Mouse (Mus musculus): ENCODE data around the gene Tnfrsf9. TPM values are rescaled to one million over a fixed set of nuclear protein-coding genes. Genes with fewer than 3 reads are reported as not detected.
"Not testable (repeated sequence)": the region's sequence is repeated elsewhere in the genome, so short reads cannot be mapped to it uniquely, and the experiment has no call there.

Tnfrsf9 gene
- polyA plus RNA-seq, 1 experiment: 1.3 TPM

DNA sequence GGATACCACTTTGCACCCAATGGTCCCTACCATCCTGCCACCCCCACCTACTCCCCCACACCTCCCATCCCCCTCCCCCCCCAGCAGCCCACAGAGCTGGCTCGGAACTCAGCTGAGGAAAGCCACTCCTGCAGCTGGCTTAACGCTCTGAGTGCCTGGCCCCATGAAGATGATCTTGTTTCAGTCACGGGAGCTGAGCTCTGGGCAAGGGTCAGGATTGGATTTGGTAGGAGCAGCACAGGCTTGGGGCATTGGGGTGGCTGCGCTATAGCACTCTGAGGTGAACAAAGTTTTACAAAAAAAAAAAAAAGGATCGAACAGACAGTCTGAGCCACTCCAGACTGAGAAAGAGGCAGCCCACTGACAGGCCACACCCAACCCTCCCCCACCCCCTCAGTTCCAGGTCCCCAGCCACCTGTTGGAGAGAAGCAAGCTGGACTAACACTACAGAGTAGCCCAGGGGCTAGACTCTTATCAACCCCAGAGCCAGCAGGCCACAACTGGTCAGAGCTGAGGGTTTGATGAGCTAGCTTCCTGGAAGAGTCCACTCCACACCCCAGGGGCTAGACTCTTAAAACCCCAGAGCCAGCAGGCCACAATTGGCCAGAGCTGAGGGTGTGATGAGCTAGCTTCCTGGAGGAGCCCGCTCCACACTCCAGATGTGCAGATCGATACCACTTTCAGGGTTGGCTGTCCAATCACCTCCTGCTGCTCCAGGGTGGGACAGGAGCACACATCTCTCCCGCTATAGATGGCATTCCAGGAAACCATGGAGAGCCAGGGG lies 19.5 kb upstream of the Tnfrsf9 start:
- DNase-seq (ENCODE audit: extremely low spot score in 1 of 2, low spot score in 1 of 2): no peak

DNA sequence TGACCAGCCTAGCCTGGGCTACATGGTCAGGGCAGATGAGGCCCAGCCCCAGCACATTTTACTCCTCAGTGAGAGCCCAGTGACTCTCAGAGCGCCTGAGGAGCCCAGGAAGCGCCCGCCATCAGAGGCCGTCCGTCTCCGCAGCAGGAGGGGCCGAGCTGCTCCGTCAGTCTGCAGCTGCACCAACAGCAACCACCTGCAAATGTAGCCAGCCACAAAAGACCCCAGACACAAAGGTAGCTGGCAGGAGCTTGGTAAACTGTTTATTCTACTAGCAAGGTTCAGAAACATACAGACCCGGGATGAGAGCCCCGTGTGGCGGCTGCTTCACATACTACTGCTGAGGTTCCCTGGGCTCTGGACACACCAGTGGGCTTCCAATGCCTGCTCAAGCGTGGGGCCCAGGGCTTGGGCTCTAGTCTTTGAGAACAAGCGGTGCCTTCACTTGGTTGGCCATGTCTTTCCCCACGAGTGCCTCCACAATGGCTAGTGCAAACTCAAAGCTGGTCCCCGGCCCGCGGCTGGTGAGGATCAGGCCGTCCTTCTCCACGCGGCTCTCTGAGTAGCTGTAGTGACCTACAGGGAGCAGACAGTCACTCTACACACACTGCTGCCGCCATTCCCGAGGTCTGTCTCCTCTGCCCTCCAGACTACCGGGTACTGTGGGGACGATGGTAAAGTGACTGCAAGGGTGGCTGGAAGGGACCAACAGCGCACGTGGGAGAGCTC lies 17.3 kb upstream of the Tnfrsf9 start:
- no peak for DNase-seq (ENCODE audit: extremely low spot score in 1 of 2, low spot score in 1 of 2)

DNA sequence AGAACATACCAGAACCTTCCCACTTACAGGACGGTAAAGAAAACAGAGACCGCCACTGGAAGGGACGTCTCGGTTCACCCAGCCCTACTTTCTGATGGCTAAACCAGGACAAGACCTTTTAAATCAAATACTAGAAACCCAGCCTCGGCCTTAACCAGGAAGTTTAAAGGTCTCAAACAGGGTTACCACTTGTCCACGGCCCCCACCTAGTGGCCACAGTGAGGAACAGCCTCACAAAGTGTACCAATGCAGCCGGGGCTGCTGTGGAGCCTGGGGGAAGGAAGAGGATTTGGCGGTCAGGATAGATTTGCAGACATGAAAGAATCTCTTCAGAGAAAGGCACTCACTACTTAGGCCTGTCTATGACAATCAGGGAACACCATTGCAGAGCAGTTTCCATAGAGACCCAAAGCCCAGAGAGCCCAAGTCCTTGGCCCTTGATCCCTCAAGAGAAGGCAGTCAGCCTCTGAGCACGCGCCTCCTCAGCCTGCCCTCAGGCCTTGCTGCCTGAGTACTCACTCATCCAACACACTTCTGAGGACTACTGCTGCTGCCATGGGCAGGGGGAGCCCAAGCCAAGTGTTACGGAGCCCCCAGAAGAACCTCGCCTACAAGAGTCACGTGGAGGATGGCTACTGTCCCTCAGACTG lies 15.5 kb upstream of the Tnfrsf9 start:
- peak in 1 of 2 experiments; percentile 66 for DNase-seq (ENCODE audit: extremely low spot score in 1 of 2, low spot score in 1 of 2)

DNA sequence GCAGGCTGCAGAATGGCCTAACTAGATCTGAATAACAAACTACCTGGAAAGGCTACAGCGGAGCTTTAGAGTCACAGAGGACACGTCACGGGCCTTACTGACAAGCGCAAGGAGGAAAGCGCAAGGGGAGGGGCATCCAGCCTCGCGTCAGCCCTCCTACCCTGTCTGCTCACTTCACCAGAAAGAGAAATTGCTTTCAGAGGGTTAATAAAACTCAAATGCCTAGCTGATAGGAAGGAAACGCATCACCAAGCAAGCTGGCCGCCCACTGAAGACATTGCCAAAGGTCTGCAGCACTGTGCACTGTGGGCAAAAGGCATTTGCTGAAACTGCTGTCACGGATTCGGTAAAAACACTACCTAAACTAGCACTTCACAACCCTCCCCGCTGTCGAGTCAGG lies 13.9 kb upstream of the Tnfrsf9 start:
- DNase-seq (ENCODE audit: extremely low spot score in 1 of 2, low spot score in 1 of 2): no peak

DNA sequence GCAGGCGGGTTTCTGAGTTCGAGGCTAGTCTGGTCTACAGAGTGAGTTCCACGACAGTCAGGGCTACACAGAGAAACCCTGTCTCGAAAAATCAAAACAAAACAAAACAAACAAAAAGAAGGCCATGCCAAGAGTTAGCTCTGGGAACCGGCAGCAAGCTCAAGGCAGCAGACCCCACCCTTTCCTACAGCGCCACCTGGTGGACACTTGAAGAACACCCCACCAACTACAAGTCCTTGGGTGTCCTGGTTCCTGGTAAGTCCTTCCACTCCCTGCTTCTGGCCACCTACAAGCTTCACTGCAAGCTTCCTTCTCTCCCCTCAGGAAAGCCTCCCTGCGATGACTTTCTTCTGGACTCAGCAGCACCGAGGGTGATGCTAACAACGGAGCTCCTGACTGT lies 12.7 kb upstream of the Tnfrsf9 start:
- peak in 1 of 2 experiments; percentile 85 for DNase-seq (ENCODE audit: extremely low spot score in 1 of 2, low spot score in 1 of 2)

DNA sequence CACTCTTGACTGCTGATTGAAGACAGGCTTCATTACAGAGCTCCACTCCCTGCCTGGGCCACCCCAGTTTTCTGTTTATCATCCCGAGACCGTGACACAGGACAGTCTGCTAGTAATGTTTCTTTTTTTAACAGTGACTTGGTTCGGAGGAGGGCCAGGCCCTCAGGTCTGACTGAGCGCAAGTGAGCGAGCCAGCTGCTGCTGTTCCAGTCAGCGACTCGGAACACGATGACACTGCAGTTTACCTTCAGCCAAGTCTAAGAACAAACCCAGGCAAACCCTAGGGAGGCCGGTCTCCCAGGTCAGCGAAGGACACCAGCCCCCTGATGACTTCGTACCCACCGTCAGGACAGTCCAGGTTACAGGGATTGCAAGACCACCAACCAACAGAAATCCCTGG lies 12.3 kb upstream of the Tnfrsf9 start:
- DNase-seq (ENCODE audit: extremely low spot score in 1 of 2, low spot score in 1 of 2): no peak

DNA sequence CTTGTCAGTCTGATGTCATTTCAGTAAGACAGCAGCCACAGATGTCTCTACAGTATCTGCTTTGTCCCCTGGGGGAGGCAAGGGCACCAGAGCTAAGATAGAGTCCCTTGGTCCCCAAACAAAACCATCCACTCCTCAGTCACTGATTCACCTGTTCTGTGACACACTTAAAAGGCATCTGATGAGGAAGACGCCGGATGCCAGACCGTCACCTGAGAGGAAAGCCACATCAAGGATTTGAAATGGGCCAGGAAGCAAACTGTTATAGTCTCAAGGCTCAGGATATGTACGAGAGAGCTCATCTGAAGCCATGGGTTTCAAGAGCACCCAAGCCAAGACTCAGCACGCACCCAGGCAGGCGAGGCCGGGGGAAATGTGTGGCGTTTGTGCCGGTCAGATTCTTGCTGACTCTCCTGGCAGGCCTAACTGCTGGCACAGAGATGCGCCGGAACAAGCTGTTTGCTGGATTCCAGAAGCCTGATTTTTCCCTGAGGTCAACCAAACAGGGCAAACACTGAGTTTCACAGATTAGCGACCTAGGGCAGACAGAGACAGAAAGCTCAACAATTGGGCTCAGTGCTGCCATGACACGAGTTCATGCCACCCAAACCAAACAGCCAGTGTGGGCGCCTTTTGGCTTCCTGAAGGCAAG lies 11.1 kb upstream of the Tnfrsf9 start:
- DNase-seq (ENCODE audit: extremely low spot score in 1 of 2, low spot score in 1 of 2): no peak

DNA sequence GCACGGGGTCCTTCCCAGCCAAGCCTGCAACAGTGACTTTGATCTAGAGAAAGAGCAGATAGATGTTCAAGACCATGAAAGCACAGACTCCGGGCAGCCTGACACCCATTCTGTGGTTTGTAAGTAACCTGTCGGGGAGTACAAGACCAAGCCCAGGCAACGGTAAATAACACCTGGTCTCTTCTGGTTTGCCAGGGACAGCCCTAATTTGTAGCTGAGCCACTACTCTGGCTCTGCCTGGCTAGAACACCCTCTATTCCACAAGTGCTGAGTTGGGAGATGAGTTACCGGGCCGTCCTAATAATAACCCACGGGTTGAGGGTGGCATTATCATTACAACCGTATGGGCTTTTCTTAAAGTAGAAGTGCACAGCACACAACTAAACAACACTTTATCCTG lies 7.3 kb upstream of the Tnfrsf9 start:
- no peak for DNase-seq (ENCODE audit: extremely low spot score in 1 of 2, low spot score in 1 of 2)

DNA sequence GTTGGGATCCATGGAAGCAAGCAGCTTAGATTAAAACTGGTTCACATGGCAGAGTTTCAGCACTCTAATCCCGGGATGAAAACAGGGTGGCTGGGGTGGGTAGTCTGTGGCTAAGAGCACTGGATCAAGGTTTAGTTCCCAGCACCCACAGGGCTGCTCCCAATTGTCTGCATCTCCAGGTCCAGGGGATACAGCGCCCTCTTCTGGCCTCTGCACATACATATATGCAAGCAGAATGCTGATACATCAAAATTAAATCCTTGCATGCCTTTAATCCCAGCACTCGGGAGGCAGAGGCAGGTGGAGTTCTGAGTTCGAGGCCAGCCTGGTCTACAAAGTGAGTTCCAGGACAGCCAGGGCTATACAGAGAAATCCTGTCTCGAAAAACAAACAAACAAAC lies 5.8 kb upstream of the Tnfrsf9 start:
- not testable (repeated sequence) for DNase-seq (ENCODE audit: extremely low spot score in 1 of 2, low spot score in 1 of 2)

DNA sequence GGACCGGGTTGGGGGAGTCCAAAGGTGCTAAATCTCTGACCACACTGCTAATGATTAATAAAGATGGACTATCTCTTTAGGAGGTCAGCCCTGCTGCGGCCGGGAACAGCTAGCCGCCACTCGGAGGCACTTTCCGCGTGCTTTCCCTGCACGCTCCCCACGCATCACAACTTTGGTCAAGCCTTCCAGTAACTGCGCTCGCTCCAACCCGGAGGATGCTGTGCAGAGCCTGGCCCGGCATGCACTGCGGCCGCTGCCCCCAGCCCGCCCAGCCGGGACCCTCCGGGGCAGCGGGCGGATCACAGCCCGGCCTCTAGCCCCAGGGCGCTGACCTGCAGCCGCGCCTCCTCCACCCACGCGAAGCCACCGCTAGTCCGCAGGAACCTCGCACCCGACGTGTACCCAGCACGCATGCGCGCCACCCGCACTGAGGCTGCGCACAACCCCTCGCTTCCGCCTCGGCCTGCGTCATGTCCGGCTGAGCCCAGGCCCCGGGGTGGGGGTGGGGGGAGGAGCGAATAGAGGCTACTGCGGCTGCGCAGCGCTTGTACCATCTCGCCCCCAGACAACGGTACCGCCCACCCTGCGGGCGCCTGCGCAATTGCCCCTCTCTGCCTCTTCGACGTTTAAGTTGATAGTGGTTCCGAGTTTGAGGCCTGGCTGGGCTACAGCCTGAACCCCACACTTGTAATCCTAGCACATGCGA lies 4.8 kb upstream of the Tnfrsf9 start:
- DNase-seq (ENCODE audit: extremely low spot score in 1 of 2, low spot score in 1 of 2): peak; percentile 94 to 98

DNA sequence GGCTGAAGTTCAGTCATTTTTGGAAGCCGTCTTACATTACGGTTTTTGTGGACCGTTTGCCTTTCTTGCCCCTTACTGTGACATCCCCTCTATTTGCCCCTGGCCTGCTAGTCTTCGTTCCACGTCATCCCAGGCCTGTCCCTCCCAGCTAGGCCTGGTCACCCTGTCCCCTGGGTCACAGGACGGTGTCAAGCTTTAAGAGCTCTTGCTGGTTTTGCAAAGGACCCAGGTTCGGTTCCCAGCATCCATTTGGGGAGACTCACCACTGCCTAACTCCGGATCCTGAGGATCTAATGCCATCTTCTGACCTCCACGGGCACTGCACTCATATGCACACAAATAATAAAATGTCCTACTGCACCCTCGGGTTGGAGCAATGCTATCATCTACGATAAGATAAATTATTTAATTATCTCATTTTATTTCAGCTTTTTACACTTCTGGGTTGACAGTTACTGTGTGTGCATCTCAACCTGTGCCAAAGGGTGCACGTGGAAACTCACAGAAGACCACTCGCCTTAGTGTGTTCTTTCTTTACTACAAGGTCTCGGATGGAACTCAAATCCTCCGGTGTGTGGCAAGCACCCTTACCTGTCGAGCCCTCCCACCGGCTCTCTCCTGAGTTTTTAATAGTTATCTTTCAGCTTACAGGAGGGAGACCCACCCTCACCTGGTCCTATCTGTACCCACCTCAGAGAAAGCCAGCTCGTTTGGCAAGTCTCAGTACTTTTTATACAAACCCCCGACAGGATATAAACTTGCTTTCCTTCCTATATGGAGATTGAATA lies 4.0 kb upstream of the Tnfrsf9 start:
- no peak for DNase-seq (ENCODE audit: extremely low spot score in 1 of 2, low spot score in 1 of 2)

DNA sequence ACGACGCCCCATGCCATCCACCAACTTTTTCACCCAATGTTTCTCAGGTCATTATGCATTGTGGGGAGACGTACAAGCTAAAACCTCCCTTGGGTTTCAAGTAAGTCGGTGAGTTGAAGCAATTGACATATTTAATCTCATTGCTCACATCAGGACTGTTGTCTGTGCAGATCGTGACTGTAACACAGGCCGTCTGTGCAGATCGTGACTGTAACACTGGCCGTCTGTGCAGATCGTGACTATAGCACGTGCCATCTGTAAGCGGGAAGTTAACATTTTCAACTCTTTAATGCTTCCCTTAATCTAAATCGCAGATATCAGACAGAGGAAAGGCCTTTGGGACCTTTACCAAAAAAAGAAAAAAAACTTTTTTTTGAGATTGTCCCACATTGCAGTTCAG lies 619 bp upstream of the Tnfrsf9 start:
- DNase-seq (ENCODE audit: extremely low spot score in 1 of 2, low spot score in 1 of 2): peak in 1 of 2 experiments; percentile 26

DNA sequence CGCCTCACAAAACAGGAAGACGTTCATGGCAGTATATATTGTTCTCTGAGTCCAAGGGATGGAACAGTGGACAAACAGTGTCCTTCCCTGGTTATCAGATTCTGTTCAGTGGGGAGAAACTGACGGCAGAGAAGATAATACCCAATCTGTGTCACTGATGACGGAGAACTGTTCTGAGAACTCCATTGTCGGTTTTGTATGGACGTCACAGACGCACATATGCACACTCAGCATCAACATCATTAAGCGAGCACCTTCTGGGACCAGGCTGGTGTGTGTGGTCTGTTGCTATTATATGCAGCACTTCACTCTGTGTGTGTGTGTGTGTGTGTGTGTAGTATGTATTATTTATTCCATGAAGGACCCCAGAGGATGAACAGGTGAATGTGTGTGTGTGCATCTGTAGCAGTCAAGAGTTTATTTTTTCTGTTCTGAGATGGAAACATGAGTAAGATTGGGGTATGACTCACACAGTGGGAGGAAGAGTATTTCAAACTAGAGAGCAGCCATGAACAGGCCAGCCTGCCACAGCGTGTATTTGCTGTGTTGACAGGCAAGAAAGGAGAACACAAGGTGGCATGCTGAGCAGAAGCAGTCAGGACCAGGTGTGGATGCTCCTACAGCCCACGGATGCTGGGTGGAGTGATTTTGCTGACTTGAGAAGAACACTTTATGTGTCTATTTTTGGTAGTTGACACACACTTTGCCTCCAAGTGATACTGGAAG lies 982 bp downstream of the Tnfrsf9 start:
- peak; percentile 42 to 60 for DNase-seq (ENCODE audit: extremely low spot score in 1 of 2, low spot score in 1 of 2)

DNA sequence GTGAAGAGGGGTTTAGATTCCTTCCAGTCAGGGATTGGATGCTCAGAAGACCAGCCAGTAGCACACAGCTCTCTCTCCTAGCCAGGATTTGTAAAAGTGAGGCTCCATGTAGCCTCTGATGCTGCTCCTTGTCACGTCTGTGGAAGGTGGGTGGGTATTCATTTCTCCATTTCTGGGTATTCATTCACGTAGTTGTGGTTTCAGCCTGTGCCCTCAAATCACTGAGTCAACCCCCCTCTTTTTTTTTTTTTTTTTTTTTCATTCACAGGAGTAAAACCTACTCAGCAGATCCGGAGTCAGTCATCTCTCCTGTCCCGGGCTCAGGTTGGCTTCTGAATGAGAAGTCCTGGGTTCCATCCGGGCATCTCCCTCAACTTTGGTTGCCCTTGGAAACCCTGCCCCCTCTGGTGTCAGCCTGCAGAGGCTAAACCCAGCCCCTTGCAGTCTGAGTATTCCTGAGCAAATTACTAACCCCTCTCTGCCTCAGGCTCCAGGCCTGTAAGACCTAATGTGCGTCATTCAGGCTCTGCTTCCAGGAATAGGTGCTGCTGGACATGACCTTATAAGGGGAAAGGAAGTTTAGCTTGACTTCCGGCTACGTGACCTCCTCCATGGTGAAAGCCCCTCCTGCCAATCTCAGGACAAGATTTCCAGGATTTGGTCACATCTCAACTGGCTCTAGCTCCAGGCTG lies 3.1 kb downstream of the Tnfrsf9 start:
- no peak for DNase-seq (ENCODE audit: extremely low spot score in 1 of 2, low spot score in 1 of 2)

DNA sequence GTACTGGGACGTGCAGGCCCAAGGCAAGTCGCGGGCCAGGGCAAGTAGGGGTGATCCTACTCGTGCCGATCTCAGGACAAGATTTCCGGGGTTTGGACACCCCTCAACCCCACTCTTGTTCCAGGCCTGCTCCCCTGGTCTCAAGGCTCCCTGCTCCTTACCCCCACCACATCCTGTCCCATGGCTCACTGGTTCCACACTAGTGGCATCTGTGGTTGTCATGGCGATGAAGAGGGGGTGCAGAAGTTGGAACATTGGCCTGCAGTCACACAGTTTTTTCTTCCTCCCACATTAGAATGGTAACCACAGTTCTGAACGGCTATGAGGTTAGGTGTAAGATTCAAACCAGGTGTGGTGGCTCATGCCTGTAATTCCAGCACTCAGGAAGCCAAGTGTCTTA lies 6.8 kb downstream of the Tnfrsf9 start:
- no peak for DNase-seq (ENCODE audit: extremely low spot score in 1 of 2, low spot score in 1 of 2)

DNA sequence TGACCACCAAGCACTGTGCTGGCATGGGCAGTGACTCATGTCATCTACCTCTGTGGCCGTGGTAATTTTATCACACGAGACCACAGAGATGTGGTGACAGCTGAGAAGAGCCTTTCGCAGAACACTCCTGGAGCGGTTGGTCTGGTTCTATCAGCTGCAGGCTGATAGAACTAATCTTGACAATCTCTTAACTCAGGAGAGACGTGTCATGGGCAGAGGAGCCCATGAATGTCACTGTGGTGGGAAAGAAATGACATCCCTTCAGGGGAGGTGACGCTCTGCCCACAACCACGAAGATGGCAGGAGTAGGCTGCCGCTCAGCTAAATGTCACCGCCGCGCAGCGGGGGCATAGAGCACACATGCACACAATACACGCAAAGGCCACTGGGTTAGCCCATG lies 9.9 kb downstream of the Tnfrsf9 start:
- no peak for DNase-seq (ENCODE audit: extremely low spot score in 1 of 2, low spot score in 1 of 2)

DNA sequence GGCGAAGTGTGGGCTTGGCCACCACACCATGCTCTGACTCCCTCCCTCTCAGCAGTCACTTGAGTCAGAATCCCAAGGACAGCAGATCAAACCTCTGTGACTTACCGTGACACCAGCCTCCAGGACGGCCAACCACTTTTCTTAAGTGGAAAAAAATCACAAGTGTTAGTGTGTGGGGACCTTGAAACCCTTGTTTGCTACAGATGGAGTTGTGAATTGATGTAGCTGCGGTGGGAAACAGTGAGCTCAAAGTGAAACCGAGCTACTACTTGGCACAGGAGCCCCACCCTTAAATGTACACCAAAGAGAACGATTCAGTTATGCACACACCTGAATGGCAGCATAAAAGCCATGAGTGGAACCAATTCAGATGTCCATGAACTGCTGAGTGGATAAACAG lies 10.6 kb downstream of the Tnfrsf9 start:
- no peak for DNase-seq (ENCODE audit: extremely low spot score in 1 of 2, low spot score in 1 of 2)

DNA sequence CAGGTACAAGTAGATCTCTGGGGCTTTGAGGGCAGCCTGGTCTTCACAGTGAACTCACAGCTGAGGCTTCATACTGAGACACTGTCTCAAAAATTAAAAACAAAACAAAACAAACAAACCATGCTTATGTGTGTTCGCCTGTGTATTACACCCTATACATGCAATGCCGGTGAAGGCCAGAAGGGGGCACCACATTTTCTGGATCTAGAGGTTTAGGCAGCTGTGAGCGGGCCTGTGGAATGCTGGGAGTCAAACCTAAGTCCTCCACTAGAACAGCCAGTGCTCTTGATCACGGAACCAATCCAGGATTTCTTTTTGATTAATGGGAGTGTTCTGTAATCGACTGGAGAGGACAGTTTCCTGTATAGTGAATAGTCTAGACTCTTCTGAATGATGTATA lies 11.6 kb downstream of the Tnfrsf9 start:
- DNase-seq (ENCODE audit: extremely low spot score in 1 of 2, low spot score in 1 of 2): no peak

Measured in frontal cortex, adult 2 months (tissue).